Mouse (Mus musculus): ENCODE data around the gene Zfp951.
"Not testable (repeated sequence)": the region's sequence is repeated elsewhere in the genome, so short reads cannot be mapped to it uniquely, and the experiment has no call there.

Gene Zfp951

GRCm38 (mm10) chr5:104859962-104860525, at the start of gene Zfp951:
TSS of gene Zfp951 (minus strand) at chr5:104860070.
- peak; percentile 77 for DNase-seq

GRCm38 (mm10) chr5:104906556-104906955, 46.7 kb upstream of the Zfp951 start:
- not testable (repeated sequence) for DNase-seq

- DNase-seq = not testable (repeated sequence)
These were observed 567 bp downstream of the Zfp951 start for GRCm38 (mm10) chr5:104859045-104859961.

GRCm38 (mm10) chr5:104854546-104854945, 5.3 kb downstream of the Zfp951 start:
- DNase-seq = not testable (repeated sequence)

- DNase-seq = no peak
These were observed 26.5 kb downstream of the Zfp951 start for GRCm38 (mm10) chr5:104833330-104833729.

- DNase-seq = no peak
These were observed 30.3 kb downstream of the Zfp951 start for GRCm38 (mm10) chr5:104829611-104830010.

GRCm38 (mm10) chr5:104770138-104770537, 89.7 kb downstream of the Zfp951 start:
- not testable (repeated sequence) for DNase-seq
